Mouse (Mus musculus) liver, embryonic 14.5 days (tissue): Measurements from ENCODE around the gene Max.
A peak's percentile ranks its signal among the peaks of the same experiment; 100 is the strongest.

Experiments
- CTCF ChIP-seq: IDR thresholded peaks from 2 replicates; pipeline ENCODE4 v1.5.1; 2016; ENCODE audit warnings: antibody characterized with exemption, low read depth, control low read depth
- EP300 ChIP-seq: IDR thresholded peaks from 2 replicates; pipeline ENCODE4 v1.6.1; 2016; ENCODE audit warnings: antibody characterized with exemption, low read depth

DNA sequence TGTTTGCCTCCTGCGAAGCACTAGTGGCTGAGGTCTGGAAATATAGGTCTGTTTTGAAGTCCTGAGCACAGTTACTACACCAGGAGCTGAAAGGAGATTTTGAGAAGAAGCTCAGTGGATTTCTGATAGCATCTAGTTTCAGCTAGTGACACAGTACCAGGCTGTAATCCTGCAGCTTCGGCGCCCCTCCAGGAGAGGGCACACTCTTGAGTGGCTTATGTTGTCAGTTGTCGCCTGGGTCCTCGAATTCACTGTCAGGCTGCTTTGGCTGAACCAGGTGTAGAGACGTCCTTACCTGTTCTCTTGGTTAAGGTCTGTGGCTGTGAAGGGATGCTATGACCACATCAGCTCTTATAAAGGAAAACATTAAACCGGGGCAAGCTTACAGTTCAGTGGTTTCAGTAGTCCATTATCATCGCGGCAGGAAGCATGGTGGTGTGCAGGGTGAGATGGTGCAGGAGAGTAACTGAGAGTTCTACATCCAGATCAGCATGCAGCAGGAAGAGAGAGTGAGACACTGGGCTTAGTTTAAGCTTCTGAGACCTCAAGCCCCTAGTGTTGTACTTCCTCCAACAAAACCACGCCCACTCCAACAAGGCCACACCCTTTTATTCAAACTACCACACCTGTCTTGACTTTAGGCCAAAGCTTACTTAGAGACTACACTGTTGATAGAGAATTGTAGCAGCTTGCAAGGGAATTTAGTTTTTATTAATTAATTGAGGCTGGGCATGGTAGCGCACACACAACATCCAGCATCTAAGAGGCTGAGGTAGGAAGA is 72.4 kb downstream of the Max start:
- peak; percentile 66 for TF ChIP-seq CTCF
- TF ChIP-seq EP300 = no peak
